Mouse (Mus musculus) liver, embryonic 12.5 days (tissue): Measurements from ENCODE around the gene Gm2a. TPM values are rescaled to one million over a fixed set of nuclear protein-coding genes. Genes with fewer than 3 reads are reported as not detected.
"Not testable (repeated sequence)": the region's sequence is repeated elsewhere in the genome, so short reads cannot be mapped to it uniquely, and the experiment has no call there.

Experiments used
- ATAC-seq: fragments of 200-750 bp; cut with Nextera tagmentation; 2 replicates; pipeline ENCODE4 v1.8.0; 2017; ENCODE audit warnings: moderate number of reproducible peaks, mild to moderate bottlenecking, moderate library complexity
- H3K27ac ChIP-seq: fragments of 300-500 bp; sonication (generic); 2 replicates; pipeline ENCODE4 v1.5.1; 2016; ENCODE audit warnings: mild to moderate bottlenecking
- H3K27me3 ChIP-seq: fragments of 300-500 bp; sonication (generic); replicated peaks from 2 replicates; pipeline ENCODE4 v1.6.1; 2016; ENCODE audit warnings: mild to moderate bottlenecking, moderate library complexity
- H3K36me3 ChIP-seq: fragments of 300-500 bp; sonication (generic); 2 replicates; pipeline ENCODE4 v1.6.1; 2016; ENCODE audit warnings: mild to moderate bottlenecking, moderate library complexity
- H3K4me1 ChIP-seq: fragments of 300-500 bp; sonication (generic); 2 replicates; pipeline ENCODE4 v1.6.1; 2016
- H3K4me2 ChIP-seq: fragments of 300-500 bp; sonication (generic); 2 replicates; pipeline ENCODE4 v1.6.1; 2016; ENCODE audit warnings: mild to moderate bottlenecking, moderate library complexity
- H3K4me3 ChIP-seq: fragments of 300-500 bp; sonication (generic); 2 replicates; pipeline ENCODE4 v1.5.1; 2016; ENCODE audit warnings: mild to moderate bottlenecking, moderate library complexity
- H3K9ac ChIP-seq: fragments of 300-500 bp; sonication (generic); 2 replicates; pipeline ENCODE4 v1.6.1; 2016; ENCODE audit warnings: mild to moderate bottlenecking, moderate library complexity
- H3K9me3 ChIP-seq: fragments of 300-500 bp; sonication (generic); replicated peaks from 2 replicates; pipeline ENCODE4 v1.6.1; 2016; ENCODE audit warnings: mild to moderate bottlenecking, moderate library complexity
- WGBS: fragments of 180-500 bp; shearing (Covaris S2); methylation state at CpG from one replicate; pipeline ENCODE4 v1.1.7; 2016; ENCODE audit not compliant: insufficient replicate concordance; 5-methylcytosine and 5-hydroxymethylcytosine counted together
- polyA plus RNA-seq: library from polyadenylated mRNA; unstranded; fragments of >200 nt; fragmentation: Nextera tagmentation; extraction: Ambion mirVana; gene quantifications from 2 replicates; pipeline ENCODE4 v1.2.1, GENCODE M21; 2016

Gene Gm2a
- polyA plus RNA-seq, 1 experiment from 2014 or later: 11.4 TPM

DNA sequence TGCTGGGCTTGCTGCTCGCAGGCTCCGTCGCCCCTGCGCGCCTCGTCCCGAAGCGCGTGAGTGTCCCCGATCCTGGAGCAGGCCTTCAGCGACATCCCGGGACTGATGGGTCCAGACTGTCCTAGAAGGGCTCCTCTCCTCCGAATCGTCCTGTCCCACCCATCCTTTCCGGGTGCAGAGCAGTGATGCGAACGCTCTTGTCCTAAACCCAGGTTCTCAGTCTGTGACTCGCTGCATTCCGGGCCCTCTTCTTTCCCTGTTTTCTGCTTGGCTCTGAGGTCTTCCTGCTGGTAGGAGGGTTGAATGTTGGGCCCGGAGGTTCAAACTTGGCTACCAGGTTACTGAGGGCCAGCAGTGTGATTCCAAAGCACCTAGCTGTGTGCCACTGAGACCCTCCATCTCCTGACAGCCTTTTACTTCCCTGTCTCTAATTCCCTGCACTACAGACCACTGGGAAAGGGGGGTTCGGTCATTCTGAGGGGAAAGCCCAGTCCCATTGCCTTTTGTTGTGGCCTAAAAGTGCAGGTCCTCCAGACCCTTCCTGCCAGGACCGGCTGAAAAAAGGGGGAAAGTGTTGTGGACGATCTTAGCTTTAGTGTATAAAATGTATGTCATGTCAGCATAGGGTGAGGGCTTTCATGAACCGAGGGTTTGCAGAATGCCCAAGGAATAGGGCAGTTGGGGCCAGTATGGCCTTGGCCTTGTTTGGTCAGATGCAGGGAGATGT lies 437 bp downstream of the Gm2a start:
- WGBS: 17% methylated on average over 24 of the region's 24 CpGs
- Histone ChIP-seq H3K9me3 (no peaks in the 10 kb centered on the region), H3K36me3 (no peaks in the 10 kb centered on the region), H3K9ac (peak overlapping the region; percentile 42; the same call in 1 of the 2 replicates), H3K27me3 (peaks cover 7% of the 10 kb centered on the region; the same call in 1 of the 2 replicates), H3K27ac (0 out of 2 replicates have a peak overlapping the region, but pooled peaks have one; percentile 32), H3K4me2 (peak overlapping the region; percentile 81), H3K4me1 (peaks cover 23% of the 10 kb centered on the region), H3K4me3 (peak overlapping the region; percentile 55)
- no peak for ATAC-seq

DNA sequence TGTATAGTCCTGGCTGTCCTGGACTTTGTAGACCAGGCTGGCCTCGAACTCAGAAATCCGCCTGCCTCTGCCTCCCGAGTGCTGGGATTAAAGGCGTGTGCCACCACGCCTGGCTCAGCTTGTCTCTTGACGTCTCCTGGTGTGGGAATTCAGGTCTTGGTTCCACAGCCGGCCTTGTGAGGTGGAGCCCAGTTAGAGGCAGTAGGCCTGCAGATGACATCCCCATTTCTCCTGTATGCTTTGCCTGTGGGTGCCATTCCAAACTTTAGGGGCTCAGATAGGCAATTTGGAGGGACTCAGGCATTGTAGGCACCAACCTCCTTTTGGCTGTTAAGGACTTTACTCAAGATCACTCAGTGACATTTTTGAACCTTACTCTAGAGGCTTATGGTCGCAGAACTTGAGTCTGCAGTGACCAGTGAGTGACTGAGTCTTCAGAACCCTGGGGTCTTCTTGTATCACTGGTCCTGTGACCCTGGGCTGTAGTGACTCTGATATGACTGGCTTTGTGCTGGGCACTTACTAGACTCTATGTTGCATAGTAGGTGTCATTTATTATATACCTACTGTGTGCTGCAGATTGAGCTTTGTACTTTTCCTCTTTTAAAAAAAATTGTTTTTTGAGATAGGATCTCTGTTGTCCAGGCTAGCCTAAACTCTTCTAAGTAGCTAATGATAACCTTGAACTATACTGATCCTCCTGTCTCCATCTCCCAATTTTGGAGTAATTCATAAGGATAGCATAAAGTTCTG lies 1.3 kb downstream of the Gm2a start:
- Histone ChIP-seq H3K4me3 (no peak overlapping the region), H3K27me3 (peaks cover 7% of the 10 kb centered on the region; the same call in 1 of the 2 replicates), H3K27ac (no peak overlapping the region), H3K9ac (no peak overlapping the region), H3K36me3 (no peaks in the 10 kb centered on the region), H3K4me2 (0 out of 2 replicates have a peak overlapping the region, but pooled peaks have one; percentile 9), H3K4me1 (peaks cover 23% of the 10 kb centered on the region), H3K9me3 (no peaks in the 10 kb centered on the region)
- WGBS: 62% methylated on average over 8 of the region's 8 CpGs
- ATAC-seq: no peak

DNA sequence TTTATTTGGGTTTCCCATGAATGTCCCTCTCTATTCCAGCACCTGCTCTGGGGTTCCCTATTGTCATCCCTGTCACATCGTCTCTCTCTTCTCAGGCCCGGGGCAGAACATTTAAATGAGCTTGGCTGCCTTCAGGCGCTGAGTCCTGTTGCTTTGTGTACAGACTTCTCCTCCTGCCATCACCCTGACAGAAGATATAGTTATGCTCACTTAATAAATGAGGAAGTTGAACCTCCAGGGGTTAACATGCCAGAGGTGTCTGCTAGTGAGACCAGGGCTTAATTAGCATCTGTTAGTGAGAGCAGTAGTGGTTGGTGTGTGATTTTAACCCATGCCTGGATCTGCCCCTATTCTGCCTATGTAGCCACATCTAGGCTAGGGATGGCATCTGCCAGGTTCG lies 2.0 kb downstream of the Gm2a start:
- H3K9ac ChIP-seq: no peak overlapping the region
- WGBS: 42% methylated on average over 4 of the region's 4 CpGs
- H3K9me3 ChIP-seq: no peaks in the 10 kb centered on the region
- no peak overlapping the region for H3K27ac ChIP-seq
- 0 out of 2 replicates have a peak overlapping the region, but pooled peaks have one; percentile 9 for H3K4me2 ChIP-seq
- H3K4me1 ChIP-seq: peaks cover 23% of the 10 kb centered on the region
- H3K36me3 ChIP-seq: no peaks in the 10 kb centered on the region
- H3K4me3 ChIP-seq: no peak overlapping the region
- H3K27me3 ChIP-seq: peaks cover 7% of the 10 kb centered on the region; the same call in 1 of the 2 replicates
- ATAC-seq: no peak

DNA sequence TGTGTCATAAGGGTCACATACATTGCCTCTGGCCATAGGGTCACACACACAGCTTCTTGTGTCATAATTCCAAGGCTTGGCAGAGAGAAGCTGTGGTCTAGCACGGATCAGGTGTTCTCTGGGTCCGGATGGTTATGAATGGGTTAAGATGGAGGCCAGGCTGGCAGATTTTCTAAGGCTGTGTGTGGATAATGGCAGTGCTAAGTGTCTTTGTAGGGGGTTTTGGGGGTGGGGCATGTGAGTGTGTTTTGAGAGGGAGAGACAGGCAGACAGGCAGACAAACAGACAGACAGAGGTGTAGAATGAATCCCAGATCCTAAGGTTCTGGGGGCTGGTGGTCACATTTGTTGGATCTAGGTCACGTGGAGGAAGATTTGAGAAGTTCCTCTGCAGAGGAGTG lies 4.1 kb downstream of the Gm2a start:
- Histone ChIP-seq H3K4me3 (no peak overlapping the region), H3K27me3 (peaks cover 7% of the 10 kb centered on the region; the same call in 1 of the 2 replicates), H3K36me3 (no peaks in the 10 kb centered on the region), H3K9ac (no peak overlapping the region), H3K9me3 (no peaks in the 10 kb centered on the region), H3K4me1 (peaks cover 16% of the 10 kb centered on the region), H3K4me2 (no peak overlapping the region), H3K27ac (no peak overlapping the region)
- ATAC-seq: no peak
- WGBS: 63% methylated on average over 3 of the region's 3 CpGs

DNA sequence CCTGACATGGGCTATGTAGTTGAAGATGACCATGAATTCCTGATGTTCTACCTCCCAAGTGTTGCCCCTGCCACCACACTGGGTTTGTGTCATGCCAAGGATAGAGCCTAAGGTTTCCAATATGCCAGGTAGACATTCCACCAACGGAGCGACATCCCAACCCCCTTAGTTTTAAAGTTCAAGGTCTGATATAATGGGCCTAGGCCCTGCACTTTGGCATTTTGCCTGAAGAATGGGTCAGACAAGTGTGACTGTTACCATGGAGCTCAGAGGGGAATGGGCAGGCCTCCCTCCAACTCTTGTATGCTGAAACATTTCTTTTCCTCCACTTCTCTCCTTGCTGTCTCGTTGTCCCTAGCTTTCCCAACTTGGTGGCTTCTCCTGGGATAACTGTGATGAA lies 5.3 kb downstream of the Gm2a start:
- H3K4me2 ChIP-seq: no peak overlapping the region
- no peak overlapping the region for H3K4me3 ChIP-seq
- no peaks in the 10 kb centered on the region for H3K36me3 ChIP-seq
- no peak overlapping the region for H3K27ac ChIP-seq
- peaks cover 3% of the 10 kb centered on the region for H3K4me1 ChIP-seq
- no peak for ATAC-seq
- peaks cover 5% of the 10 kb centered on the region; the same call in 1 of the 2 replicates for H3K27me3 ChIP-seq
- no peak overlapping the region for H3K9ac ChIP-seq
- WGBS: 65% methylated on average over 3 of the region's 3 CpGs
- no peaks in the 10 kb centered on the region for H3K9me3 ChIP-seq

DNA sequence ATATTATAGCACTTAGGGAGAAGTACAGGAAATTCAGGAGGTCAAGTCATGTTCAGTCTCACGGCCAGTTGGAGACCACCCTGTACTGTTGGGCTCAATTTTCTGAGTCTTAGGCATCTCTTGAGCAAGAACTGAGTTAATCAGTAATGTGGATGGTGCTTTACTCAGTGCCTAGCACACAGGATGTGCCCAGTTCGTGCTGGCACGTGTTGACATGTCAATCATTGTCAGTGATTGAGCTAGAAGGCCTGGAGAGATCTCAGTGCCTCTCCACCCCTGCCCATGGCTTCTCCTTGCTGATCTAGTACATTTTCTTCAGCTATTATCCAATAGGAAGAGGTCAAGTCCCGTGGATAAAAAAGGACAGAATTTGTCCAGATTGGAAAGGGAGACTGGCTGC lies 7.5 kb downstream of the Gm2a start:
- no peak overlapping the region for H3K27ac ChIP-seq
- H3K36me3 ChIP-seq: peaks cover 2% of the 10 kb centered on the region; the same call in 1 of the 2 replicates
- no peak overlapping the region for H3K4me3 ChIP-seq
- ATAC-seq: no peak
- H3K9ac ChIP-seq: no peak overlapping the region
- whole genome bisulfite sequencing: 49% methylated on average over 4 of the region's 4 CpGs
- no peaks in the 10 kb centered on the region for H3K9me3 ChIP-seq
- H3K4me1 ChIP-seq: no peaks in the 10 kb centered on the region
- no peak overlapping the region for H3K4me2 ChIP-seq
- no peaks in the 10 kb centered on the region for H3K27me3 ChIP-seq

DNA sequence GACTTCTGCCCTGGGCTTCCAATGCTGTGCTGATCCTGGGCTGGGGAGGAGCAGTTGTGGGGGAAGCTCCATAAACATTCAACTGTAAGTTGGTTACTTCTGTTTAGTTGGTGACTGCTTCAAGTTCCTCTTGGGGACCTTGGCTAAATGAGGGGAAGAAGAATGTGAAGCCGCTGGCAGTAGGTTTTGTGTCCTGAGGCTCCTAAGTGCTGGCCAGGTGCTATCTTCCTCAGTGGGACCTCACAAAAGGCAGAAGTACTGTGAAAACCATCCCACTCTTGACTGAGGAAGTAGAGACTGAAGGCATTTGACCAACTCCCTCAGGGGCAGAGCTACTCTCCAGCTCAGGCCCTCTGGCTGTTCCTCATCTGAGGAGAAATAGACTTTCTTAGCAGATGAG lies 8.7 kb downstream of the Gm2a start:
- Histone ChIP-seq H3K9me3 (no peaks in the 10 kb centered on the region), H3K4me1 (no peaks in the 10 kb centered on the region), H3K36me3 (peaks cover 2% of the 10 kb centered on the region; the same call in 1 of the 2 replicates), H3K4me3 (no peak overlapping the region), H3K4me2 (no peak overlapping the region), H3K9ac (no peak overlapping the region), H3K27me3 (no peaks in the 10 kb centered on the region), H3K27ac (no peak overlapping the region)
- ATAC-seq: no peak
- WGBS: 46% methylated on average over 1 of the region's 1 CpGs

DNA sequence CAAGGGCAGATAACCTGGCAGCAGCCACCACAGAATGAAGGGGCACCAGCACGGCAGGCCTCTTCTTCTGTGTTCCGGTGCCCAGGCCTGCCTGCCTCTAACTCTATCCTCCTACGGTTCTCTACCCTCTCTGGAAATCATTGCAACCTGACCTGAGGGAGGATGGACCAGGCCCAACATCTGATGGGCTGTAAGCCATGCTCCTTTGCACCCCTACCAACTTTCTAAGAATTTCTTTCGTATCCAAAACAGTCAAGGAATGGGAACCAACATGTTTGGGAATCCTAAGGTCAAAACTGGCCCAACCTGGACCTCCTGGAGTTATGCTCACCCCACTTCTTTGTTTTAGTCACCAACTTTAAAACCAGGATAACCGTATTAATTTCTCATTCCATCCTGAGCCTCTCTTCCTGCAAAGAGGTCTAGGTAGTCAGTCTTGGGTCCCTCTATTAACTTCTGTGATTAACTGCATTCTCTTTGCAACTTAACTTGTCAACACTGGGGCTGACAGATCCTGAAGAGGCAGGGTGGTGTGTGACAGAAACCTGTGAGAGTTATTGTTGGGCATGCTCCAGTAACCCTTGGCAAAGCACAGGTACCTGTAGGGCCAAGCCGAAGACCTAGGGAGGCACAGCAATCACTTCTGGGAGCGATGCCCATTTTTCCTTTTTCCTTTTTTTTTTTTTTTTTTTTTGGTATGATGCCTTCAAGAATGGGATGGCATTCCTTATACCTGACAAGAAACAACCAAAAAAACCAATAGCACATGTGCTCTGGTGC lies 11.8 kb downstream of the Gm2a start:
- Histone ChIP-seq H3K4me2 (no peak overlapping the region), H3K9me3 (no peaks in the 10 kb centered on the region), H3K27ac (no peak overlapping the region), H3K4me1 (peaks cover 15% of the 10 kb centered on the region), H3K27me3 (no peaks in the 10 kb centered on the region), H3K9ac (no peak overlapping the region), H3K4me3 (no peak overlapping the region), H3K36me3 (peaks cover 2% of the 10 kb centered on the region; the same call in 1 of the 2 replicates)
- ATAC-seq: no peak
- 77% methylated on average over 7 of the region's 7 CpGs for WGBS

DNA sequence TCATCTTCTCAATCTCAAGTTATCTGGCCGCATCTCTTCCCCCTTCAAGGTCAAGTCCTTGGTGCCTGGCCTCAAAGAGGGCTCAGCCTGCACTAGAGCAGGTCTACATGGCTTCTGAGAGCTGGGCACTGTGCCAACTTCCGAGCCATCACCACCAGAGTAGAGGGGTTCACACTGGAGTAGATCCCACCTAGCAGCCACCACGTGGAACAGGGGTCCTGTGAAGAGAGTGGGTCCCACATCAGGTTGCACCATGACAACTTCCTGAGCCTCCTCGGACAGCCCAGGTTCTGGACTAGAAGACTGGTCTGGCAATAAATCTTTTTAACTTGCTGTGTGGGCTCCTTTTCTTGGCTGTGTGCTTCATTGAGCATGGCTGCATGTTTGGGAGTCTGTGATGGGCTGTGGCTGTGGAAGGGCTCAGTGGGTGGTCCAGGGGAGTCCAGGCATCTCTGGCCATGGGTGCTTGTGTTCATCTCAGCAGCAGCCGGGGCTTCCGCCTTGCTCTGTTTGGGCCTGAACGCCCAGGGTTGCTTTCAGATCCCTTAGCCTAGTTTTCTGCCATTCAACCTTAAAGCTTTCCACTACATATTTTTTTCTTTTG lies 12.8 kb downstream of the Gm2a start:
- WGBS: 61% methylated on average over 7 of the region's 7 CpGs
- peaks cover 2% of the 10 kb centered on the region; the same call in 1 of the 2 replicates for H3K36me3 ChIP-seq
- no peaks in the 10 kb centered on the region for H3K9me3 ChIP-seq
- no peak overlapping the region for H3K9ac ChIP-seq
- no peaks in the 10 kb centered on the region for H3K27me3 ChIP-seq
- H3K4me3 ChIP-seq: no peak overlapping the region
- no peak overlapping the region for H3K27ac ChIP-seq
- H3K4me2 ChIP-seq: no peak overlapping the region
- H3K4me1 ChIP-seq: peaks cover 15% of the 10 kb centered on the region
- no peak for ATAC-seq

DNA sequence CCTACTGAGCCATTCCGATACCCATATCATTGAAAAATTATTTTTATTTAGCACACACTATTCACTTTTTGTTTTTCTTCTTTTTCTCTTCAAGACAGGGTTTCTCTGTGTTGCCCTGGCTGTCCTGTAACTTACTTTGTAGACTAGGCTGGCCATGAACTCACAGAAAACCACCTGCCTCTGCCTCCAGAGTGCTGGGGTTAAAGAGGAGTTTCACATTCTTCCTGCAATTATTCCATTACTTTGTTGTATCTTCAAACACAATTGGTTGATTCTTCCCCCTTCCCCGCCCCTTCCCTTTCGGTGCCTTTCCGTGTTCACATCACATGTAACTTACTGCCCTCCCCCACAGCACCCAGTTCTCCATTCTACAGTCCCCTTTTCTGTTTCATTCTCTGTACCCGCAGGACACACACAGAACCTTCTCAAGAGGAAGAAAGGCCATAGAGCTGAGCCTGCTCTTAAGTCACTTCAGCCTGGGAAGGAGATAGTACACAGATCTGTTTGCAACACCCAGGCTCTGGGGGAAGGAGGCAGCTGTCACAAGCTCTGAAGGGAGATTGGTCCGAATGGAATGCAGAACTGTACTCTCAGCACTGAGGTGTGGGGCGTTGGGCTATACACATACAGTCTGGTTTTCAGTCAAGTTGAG lies 15.4 kb downstream of the Gm2a start:
- peak overlapping the region; percentile 42 for H3K27ac ChIP-seq
- 17% methylated on average over 7 of the region's 7 CpGs for WGBS
- no peak overlapping the region for H3K4me3 ChIP-seq
- no peak overlapping the region for H3K9ac ChIP-seq
- peaks cover 2% of the 10 kb centered on the region; the same call in 1 of the 2 replicates for H3K36me3 ChIP-seq
- no peaks in the 10 kb centered on the region for H3K9me3 ChIP-seq
- ATAC-seq: peak; percentile 68
- peak overlapping the region; percentile 8 for H3K4me2 ChIP-seq
- no peaks in the 10 kb centered on the region for H3K27me3 ChIP-seq
- H3K4me1 ChIP-seq: peaks cover 18% of the 10 kb centered on the region

DNA sequence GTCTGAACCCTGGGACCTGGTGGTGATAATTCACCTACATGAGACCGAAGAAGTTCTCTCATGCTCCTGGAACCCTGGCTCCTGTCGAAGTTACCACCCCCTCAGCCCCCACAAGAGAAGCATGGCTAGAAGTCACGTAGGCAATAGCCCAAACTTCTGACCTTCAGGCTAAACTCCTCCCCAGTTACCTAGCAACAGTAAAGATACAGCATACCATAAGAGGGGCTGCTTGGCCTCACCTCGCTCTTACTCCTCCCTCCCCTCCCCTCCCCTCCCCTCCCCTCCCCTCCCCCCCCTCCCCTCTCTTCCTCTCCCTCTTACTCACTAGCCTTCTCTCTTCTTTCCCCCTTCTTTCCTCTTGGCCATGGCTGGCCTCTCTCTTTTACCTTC lies 15.9 kb downstream of the Gm2a start:
- peak; percentile 56 for ATAC-seq
- Histone ChIP-seq H3K4me2 (peak overlapping the region; percentile 8), H3K27ac (peak overlapping the region; percentile 42), H3K4me1 (peaks cover 18% of the 10 kb centered on the region)
- H3K27me3 ChIP-seq, H3K9me3 ChIP-seq, H3K9ac ChIP-seq, H3K36me3 ChIP-seq, H3K4me3 ChIP-seq: not testable (repeated sequence)
- WGBS: 19% methylated on average over 4 of the region's 4 CpGs
